Comparison of ENCODE assay signal across 9 mouse cellular contexts in the genomic region with DNA sequence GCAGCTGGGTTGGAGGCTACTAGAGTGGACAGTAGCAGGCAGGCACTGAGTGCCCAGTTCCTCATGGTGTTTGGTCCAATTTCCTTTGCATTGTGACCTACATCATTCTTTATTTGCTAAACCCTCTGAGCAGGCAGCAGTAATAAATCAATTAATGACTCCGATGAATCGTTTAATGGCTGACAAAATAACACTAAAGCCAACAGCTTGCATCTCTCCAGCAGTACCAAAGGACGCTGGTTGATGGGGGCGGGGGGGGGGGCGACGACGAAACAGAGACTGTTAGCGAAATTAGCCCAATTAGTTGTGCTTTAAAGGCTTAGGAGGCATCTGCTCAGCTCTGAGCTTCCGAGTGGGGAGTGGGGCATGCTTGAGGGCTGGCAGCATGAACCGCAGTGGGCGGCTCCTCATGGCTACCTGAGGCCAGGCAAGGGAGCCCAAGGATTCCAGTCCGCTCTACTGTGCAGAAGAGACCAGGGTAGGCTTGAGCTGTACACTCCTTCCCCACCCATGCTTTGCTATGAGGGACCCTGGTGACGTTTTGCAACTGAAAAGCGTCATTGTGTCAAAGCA.
A peak's percentile ranks its signal among the peaks of the same experiment; 100 is the strongest.
DNase-seq lines count a peak whose midpoint lies in the region; ATAC-seq and TF ChIP-seq lines count a peak whose summit lies in the region.
"Had no signal": no experiment of that assay in that cellular context is flagged by ENCODE, and none has a peak within 500 bp of the region (broad histone marks: within the 10 kb centered on the region; RNA-seq: fewer than 3 reads in every experiment).

No protein-coding gene starts in this region.

- H3K4me2 ChIP-seq in midbrain, embryonic 12.5 days (replicated peaks), result no peak overlapping the region
- no peak overlapping the region for H3K4me2 ChIP-seq in midbrain, postnatal 0 days (ENCODE audit: low read depth, low read length, poor library complexity, severe bottlenecking)
- H3K4me2 ChIP-seq in forebrain, embryonic 16.5 days (ENCODE audit: low read length), result peak overlapping the region; percentile 5; the same call in 1 of the 2 replicates
- no peak overlapping the region for H3K4me2 ChIP-seq in limb, embryonic 12.5 days

- no peak for TF ChIP-seq CTCF in midbrain, postnatal 0 days (IDR thresholded peaks at IDR 0.05)
- no peak for TF ChIP-seq CTCF in small intestine, adult 2 months (IDR thresholded peaks at IDR 0.05; ENCODE audit: extremely low read depth, insufficient read length, insufficient replicate concordance, low read depth, low read length)

- WGBS in midbrain, embryonic 12.5 days, result 61% methylated on average over 14 of the region's 14 CpGs
- WGBS in midbrain, postnatal 0 days, result 57% methylated on average over 14 of the region's 14 CpGs
- 25% methylated on average over 14 of the region's 14 CpGs for WGBS in forebrain, embryonic 16.5 days
- WGBS in limb, embryonic 12.5 days, result 41% methylated on average over 14 of the region's 14 CpGs
- WGBS in small intestine, adult 2 months, result 26% methylated on average over 14 of the region's 14 CpGs

- no peaks in the 10 kb centered on the region for H3K9me3 ChIP-seq in midbrain, embryonic 12.5 days
- no peaks in the 10 kb centered on the region for H3K9me3 ChIP-seq in midbrain, postnatal 0 days (ENCODE audit: low read length)
- no peaks in the 10 kb centered on the region for H3K9me3 ChIP-seq in forebrain, embryonic 16.5 days (ENCODE audit: control insufficient read depth, low read length)
- H3K9me3 ChIP-seq in limb, embryonic 12.5 days, result no peaks in the 10 kb centered on the region

- no peaks in the 10 kb centered on the region for H3K36me3 ChIP-seq in midbrain, embryonic 12.5 days
- no peaks in the 10 kb centered on the region for H3K36me3 ChIP-seq in midbrain, postnatal 0 days (ENCODE audit: insufficient read depth, low read length)
- no peaks in the 10 kb centered on the region for H3K36me3 ChIP-seq in forebrain, embryonic 16.5 days (ENCODE audit: control insufficient read depth, insufficient read depth)
- H3K36me3 ChIP-seq in limb, embryonic 12.5 days, result peaks cover 26% of the 10 kb centered on the region
- no peaks in the 10 kb centered on the region for H3K36me3 ChIP-seq in small intestine, adult 2 months (ENCODE audit: control insufficient read depth, insufficient read depth, low read length)

- H3K27me3 ChIP-seq in midbrain, embryonic 12.5 days, result no peaks in the 10 kb centered on the region
- no peaks in the 10 kb centered on the region for H3K27me3 ChIP-seq in midbrain, postnatal 0 days (ENCODE audit: insufficient read depth, low read length)
- no peaks in the 10 kb centered on the region for H3K27me3 ChIP-seq in forebrain, embryonic 16.5 days (replicated peaks; ENCODE audit: control insufficient read depth, insufficient read depth, low read length)
- H3K27me3 ChIP-seq in limb, embryonic 12.5 days, result no peaks in the 10 kb centered on the region
- H3K27me3 ChIP-seq in small intestine, adult 2 months (ENCODE audit: control insufficient read depth, insufficient read depth, low read length), result no peaks in the 10 kb centered on the region

- H3K4me3 ChIP-seq in midbrain, embryonic 12.5 days, result no peak overlapping the region
- no peak overlapping the region for H3K4me3 ChIP-seq in midbrain, postnatal 0 days (ENCODE audit: low read depth, low read length)
- no peak overlapping the region for H3K4me3 ChIP-seq in forebrain, embryonic 16.5 days (replicated peaks; ENCODE audit: low read length)
- H3K4me3 ChIP-seq in limb, embryonic 12.5 days (replicated peaks), result no peak overlapping the region
- no peak overlapping the region for H3K4me3 ChIP-seq in small intestine, adult 2 months (ENCODE audit: low read depth, low read length)

- H3K4me1 ChIP-seq in midbrain, embryonic 12.5 days, result peaks cover 75% of the 10 kb centered on the region
- H3K4me1 ChIP-seq in midbrain, postnatal 0 days (ENCODE audit: insufficient read depth, low read length), result peaks cover 9% of the 10 kb centered on the region; the same call in 1 of the 2 replicates
- peaks cover 24% of the 10 kb centered on the region for H3K4me1 ChIP-seq in forebrain, embryonic 16.5 days (replicated peaks; ENCODE audit: control insufficient read depth, insufficient read depth, low read length)
- peaks cover 79% of the 10 kb centered on the region for H3K4me1 ChIP-seq in limb, embryonic 12.5 days (replicated peaks)
- H3K4me1 ChIP-seq in small intestine, adult 2 months (ENCODE audit: control insufficient read depth, insufficient read depth, insufficient read length, low read length), result peaks cover 34% of the 10 kb centered on the region

- TF ChIP-seq POLR2A in small intestine, adult 2 months (IDR thresholded peaks at IDR 0.05; ENCODE audit: low read depth, low read length), result no peak

- no peak overlapping the region for H3K9ac ChIP-seq in midbrain, embryonic 12.5 days (replicated peaks)
- no peak overlapping the region for H3K9ac ChIP-seq in midbrain, postnatal 0 days (replicated peaks; ENCODE audit: low read length, poor library complexity, severe bottlenecking)
- H3K9ac ChIP-seq in forebrain, embryonic 16.5 days (replicated peaks; ENCODE audit: low read depth, low read length), result no peak overlapping the region
- no peak overlapping the region for H3K9ac ChIP-seq in limb, embryonic 12.5 days (replicated peaks)

- peak overlapping the region; percentile 30; the same call in 1 of the 2 replicates for H3K27ac ChIP-seq in midbrain, embryonic 12.5 days (replicated peaks)
- H3K27ac ChIP-seq in midbrain, postnatal 0 days (ENCODE audit: low read depth, low read length), result no peak overlapping the region
- H3K27ac ChIP-seq in forebrain, embryonic 16.5 days (ENCODE audit: low read length), result no peak overlapping the region
- peak overlapping the region; percentile 62 for H3K27ac ChIP-seq in limb, embryonic 12.5 days
- 0 out of 2 replicates have a peak overlapping the region, but pooled peaks have one; percentile 9 for H3K27ac ChIP-seq in small intestine, adult 2 months (ENCODE audit: insufficient read depth, low read depth, low read length)

- intact Hi-C loops in left cerebral cortex, postnatal 25 days (cut with DNase I), result no loop called here

- DNase-seq in midbrain, postnatal 0 days (ENCODE audit: low spot score), result no peak
- no peak for DNase-seq in left cerebral cortex, postnatal 25 days (ENCODE audit: low spot score in 2 of 2)
- DNase-seq: adrenal gland, postnatal 25 days; heart, adult 11 months had no signal

- no peak for ATAC-seq in midbrain, embryonic 12.5 days (ENCODE audit: low FRiP score, low read depth)
- ATAC-seq in midbrain, postnatal 0 days (ENCODE audit: low FRiP score), result no peak
- peak; percentile 63 for ATAC-seq in forebrain, embryonic 16.5 days
- peak; percentile 54; the same call in 1 of the 2 replicates for ATAC-seq in limb, embryonic 12.5 days (ENCODE audit: insufficient number of reproducible peaks, insufficient read depth, low FRiP score, low TSS enrichment, low read depth)
- ATAC-seq in megakaryocyte progenitor cell, adult 5-6 weeks (replicated peaks; ENCODE audit: poor library complexity), result no peak

Comparison
In these comparisons a context has a peak if more than half of its experiments do, and no peak if none do; other contexts are left out.
1. H3K27ac ChIP-seq: peak in midbrain, embryonic 12.5 days (single experiment), limb, embryonic 12.5 days (single experiment) and small intestine, adult 2 months (single experiment); none in midbrain, postnatal 0 days (single experiment) and forebrain, embryonic 16.5 days (single experiment).
2. ATAC-seq: peak in forebrain, embryonic 16.5 days (single experiment) and limb, embryonic 12.5 days (single experiment); none in midbrain, embryonic 12.5 days (single experiment), midbrain, postnatal 0 days (single experiment) and megakaryocyte progenitor cell, adult 5-6 weeks (single experiment).